Mouse (Mus musculus): Measurements from ENCODE around the gene Hus1b. TPM values are rescaled to one million over a fixed set of nuclear protein-coding genes. Genes with fewer than 3 reads are reported as not detected.

The Hus1b gene
- not detected in 2 replicates for polyA plus RNA-seq (2021; fragmentation: Nextera tagmentation)
- long read RNA-seq, experiment 1, result 0 reads
- long read RNA-seq, experiment 2, result 0 reads

GRCm38 (mm10) chr13:30947540-30947939 is at the start of gene Hus1b:
TSS of gene Hus1b (minus strand) at chr13:30947759.

GRCm38 (mm10) chr13:30973501-30974246 is 26.1 kb upstream of the Hus1b start, which contains the start of the genes Exoc2 and Gm5447:
TSS of gene Exoc2 (minus strand) at chr13:30974093.
TSS of gene Gm5447 (plus strand) at chr13:30974204.

Other genes with a start within 250 kb of the Hus1b start
- gene Irf4, start 198.5 kb downstream of the Hus1b start, polyA plus RNA-seq (2021; fragmentation: Nextera tagmentation), result 0.13 and 0.23 TPM in 2 replicates
- gene Exoc2, start 26.3 kb upstream of the Hus1b start, polyA plus RNA-seq (2021; fragmentation: Nextera tagmentation), result 16.4 and 21.0 TPM in 2 replicates
- not detected in 2 replicates for gene Gm5447, start 26.4 kb upstream of the Hus1b start, polyA plus RNA-seq (2021; fragmentation: Nextera tagmentation)

Data from left cerebral cortex, adult 6 months (tissue).